Mouse (Mus musculus) layer of hippocampus, adult 2 months (tissue): ENCODE measurements around the gene Rbp7. TPM values are rescaled to one million over a fixed set of nuclear protein-coding genes. Genes with fewer than 3 reads are reported as not detected.
"Not testable (repeated sequence)": the region's sequence is repeated elsewhere in the genome, so short reads cannot be mapped to it uniquely, and the experiment has no call there.

Source experiments
- DNase-seq, 2 experiments: peaks; one replicate each; pipeline ENCODE4 v3.0.0; 2022; ENCODE audit warnings: low spot score in 2 of 2
- H3K27ac ChIP-seq: fragments of 200-600 bp; 2 replicates; pipeline ENCODE4 v1.8.1; 2022
- H3K4me3 ChIP-seq: fragments of 200-600 bp; 2 replicates; pipeline ENCODE4 v1.8.1; 2022; ENCODE audit warnings: mild to moderate bottlenecking
- CTCF ChIP-seq: fragments of 200-600 bp; conservative IDR thresholded peaks from 2 replicates; pipeline ENCODE4 v1.8.1; 2022; ENCODE audit warnings: antibody characterized with exemption, mild to moderate bottlenecking, moderate library complexity
- total RNA-seq, 2 experiments: library from RNA; stranded (reverse); gene quantifications; 2 replicates each; pipeline ENCODE4 v1.2.3; 2021

Gene Rbp7
- total RNA-seq, 2 experiments from 2014 or later: not detected

- no peak for TF ChIP-seq CTCF
- no peak overlapping the region for H3K27ac ChIP-seq
- H3K4me3 ChIP-seq: no peak overlapping the region
- no peak for DNase-seq
Measured at GRCm38 (mm10) chr4:149469557-149469956, 14.8 kb upstream of the Rbp7 start.

DNA sequence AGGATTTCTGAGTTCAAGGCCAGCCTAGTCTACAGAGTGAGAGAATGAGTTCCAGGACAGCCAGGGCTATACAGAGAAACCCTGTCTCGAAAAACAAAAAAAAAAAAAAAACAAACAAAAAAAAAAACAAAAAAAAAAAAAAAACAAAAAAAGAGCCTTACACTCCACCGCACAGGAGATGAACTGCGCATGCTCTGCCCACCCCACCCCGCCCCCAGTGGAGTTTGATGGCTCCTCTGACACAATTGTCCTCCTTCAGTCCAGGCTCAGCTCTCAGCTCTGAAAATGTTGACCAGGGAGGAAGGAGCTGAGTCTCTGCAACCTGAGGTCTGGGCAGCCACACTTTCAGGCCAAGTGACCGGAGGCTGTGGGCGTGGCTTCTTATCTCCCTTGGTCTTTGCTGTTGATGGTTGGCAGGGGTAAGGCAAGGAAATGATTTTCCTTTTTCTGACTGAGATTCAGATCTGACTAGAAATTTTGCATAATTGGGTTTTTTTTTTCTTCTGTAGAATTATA is 8.7 kb upstream of the Rbp7 start:
- H3K4me3 ChIP-seq: no peak overlapping the region
- no peak for TF ChIP-seq CTCF
- no peak for DNase-seq
- H3K27ac ChIP-seq: no peak overlapping the region

- TF ChIP-seq CTCF: no peak
- Histone ChIP-seq H3K27ac (no peak overlapping the region), H3K4me3 (no peak overlapping the region)
- no peak for DNase-seq
Measured at GRCm38 (mm10) chr4:149462305-149462971, 7.7 kb upstream of the Rbp7 start.

GRCm38 (mm10) chr4:149461579-149462304 is 7.0 kb upstream of the Rbp7 start:
- TF ChIP-seq CTCF: no peak
- H3K4me3 ChIP-seq: no peak overlapping the region
- no peak overlapping the region for H3K27ac ChIP-seq
- DNase-seq: no peak

- not testable (repeated sequence) for H3K27ac ChIP-seq, H3K4me3 ChIP-seq, DNase-seq
- TF ChIP-seq CTCF: peak; percentile 51
Measured at GRCm38 (mm10) chr4:149460475-149460874, 5.7 kb upstream of the Rbp7 start.

GRCm38 (mm10) chr4:149459425-149459824 is 4.6 kb upstream of the Rbp7 start:
- no peak for DNase-seq
- Histone ChIP-seq H3K27ac (no peak overlapping the region), H3K4me3 (no peak overlapping the region)
- no peak for TF ChIP-seq CTCF

GRCm38 (mm10) chr4:149458526-149458925 is 3.7 kb upstream of the Rbp7 start:
- no peak for TF ChIP-seq CTCF
- Histone ChIP-seq H3K27ac (no peak overlapping the region), H3K4me3 (no peak overlapping the region)
- DNase-seq: no peak

GRCm38 (mm10) chr4:149457831-149458430 is 3.2 kb upstream of the Rbp7 start:
- no peak for TF ChIP-seq CTCF
- no peak for DNase-seq
- Histone ChIP-seq H3K4me3 (no peak overlapping the region), H3K27ac (no peak overlapping the region)

- DNase-seq, H3K4me3 ChIP-seq, H3K27ac ChIP-seq: not testable (repeated sequence)
Measured at GRCm38 (mm10) chr4:149457163-149457562, 2.4 kb upstream of the Rbp7 start.

DNA sequence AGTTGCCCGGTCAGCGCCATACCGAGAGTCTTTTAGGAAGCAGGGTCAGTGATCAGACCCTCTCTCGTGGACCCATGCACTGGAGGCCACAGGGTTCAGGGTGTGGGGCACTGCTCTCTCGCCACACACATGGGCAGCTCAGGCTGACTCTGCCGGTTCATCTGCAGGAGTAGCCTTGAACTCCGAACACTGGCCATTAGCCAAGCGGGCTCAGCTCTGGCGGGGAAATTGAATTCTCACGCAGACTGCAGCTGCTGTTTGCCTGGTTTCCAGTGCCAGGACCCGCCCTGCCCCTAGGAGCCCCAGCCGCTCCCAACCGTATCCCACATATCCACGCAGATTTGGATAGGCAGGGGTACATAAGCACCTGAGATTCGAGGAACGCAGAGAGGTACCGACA is 515 bp downstream of the Rbp7 start:
- no peak for DNase-seq
- Histone ChIP-seq H3K27ac (no peak overlapping the region), H3K4me3 (no peak overlapping the region)
- no peak for TF ChIP-seq CTCF

- peak; percentile 71 for TF ChIP-seq CTCF
- Histone ChIP-seq H3K27ac (no peak overlapping the region), H3K4me3 (no peak overlapping the region)
- DNase-seq: no peak
Measured at GRCm38 (mm10) chr4:149453656-149454055, 1.1 kb downstream of the Rbp7 start.

GRCm38 (mm10) chr4:149450636-149451035 is 4.1 kb downstream of the Rbp7 start:
- TF ChIP-seq CTCF: no peak
- DNase-seq: no peak
- Histone ChIP-seq H3K4me3 (no peak overlapping the region), H3K27ac (no peak overlapping the region)

DNA sequence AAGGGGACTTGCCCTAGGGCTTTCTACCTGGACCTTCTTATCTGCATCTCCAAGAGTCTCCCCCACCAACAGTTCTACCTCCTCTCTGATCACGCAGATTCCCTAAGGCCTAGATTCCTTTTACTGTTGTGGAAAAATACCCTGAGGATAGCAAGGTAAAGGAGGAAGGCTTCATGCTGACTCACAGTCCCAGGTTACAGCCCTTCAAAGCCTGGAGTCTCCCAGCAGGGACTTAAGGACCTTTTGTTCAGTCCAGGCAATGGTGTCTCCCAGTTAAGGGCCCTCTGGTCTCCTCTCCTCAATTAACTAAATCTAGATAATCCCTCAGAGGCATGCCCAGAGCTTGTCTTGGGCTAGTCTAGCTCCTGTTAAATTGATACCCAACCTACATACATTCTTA is 8.5 kb downstream of the Rbp7 start:
- Histone ChIP-seq H3K4me3 (no peak overlapping the region), H3K27ac (peak overlapping the region; percentile 89; the same call in 1 of the 2 replicates)
- TF ChIP-seq CTCF: no peak
- no peak for DNase-seq
